Mouse (Mus musculus): ENCODE results near the gene Tmem79.
"Not testable (repeated sequence)": the region's sequence is repeated elsewhere in the genome, so short reads cannot be mapped to it uniquely, and the experiment has no call there.

The Tmem79 gene

DNA sequence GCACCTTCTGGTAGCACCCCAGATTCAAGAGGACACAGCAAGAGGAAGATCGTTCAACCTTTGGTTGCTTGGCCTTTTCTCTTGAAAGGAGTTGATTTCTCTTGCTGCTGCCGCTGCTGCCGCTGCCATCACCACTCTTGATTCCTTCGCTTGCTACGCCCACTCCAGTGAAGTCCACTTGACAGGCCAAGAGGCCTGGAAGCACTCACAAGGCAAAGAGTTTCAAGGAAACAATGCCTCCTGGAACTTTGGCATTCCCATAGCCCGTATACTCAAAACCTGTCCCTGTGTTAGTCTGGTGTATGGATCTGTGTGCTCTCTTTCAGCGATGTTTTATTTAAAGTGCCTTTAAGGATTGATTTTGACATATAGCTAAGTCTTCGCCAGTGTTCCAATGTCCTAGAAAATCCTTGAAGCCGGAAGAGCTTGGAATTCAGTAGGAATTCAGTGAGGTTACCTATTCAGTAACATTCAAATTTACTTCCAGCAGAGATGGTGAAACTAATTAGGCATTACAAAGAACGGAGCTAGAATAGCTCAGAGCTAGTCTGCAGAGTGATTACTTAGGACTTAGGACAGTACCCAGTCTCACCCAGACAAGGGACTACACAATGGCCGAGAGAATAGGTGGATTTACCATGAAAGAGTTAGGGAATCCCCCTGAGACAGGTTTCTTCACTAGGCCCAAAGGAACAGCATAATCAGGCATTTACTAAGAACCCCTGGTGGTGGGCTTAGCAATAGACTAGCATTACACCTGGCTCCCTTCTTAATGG lies 54.6 kb downstream of the Tmem79 start:
- DNase-seq: not testable (repeated sequence)

DNA sequence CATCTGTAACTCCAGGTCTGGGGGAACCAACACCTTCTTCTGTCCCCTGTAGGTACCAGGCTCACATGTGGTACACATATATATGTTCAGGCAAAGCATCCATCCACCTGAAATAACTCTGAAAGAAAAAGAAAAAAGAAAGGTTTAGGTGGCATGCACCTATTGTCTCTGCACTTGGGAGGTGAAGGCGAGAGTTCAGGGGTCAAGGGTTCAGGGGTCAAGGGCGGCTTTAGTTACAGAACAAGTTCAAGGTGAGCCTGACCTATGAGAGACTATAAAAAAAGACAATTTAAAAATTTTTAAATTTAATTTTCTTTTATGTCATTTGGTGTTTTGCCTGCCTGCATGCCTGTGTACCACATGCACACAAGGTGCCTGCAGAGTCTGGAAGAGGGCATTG lies 55.9 kb downstream of the Tmem79 start:
- DNase-seq: no peak

All from kidney, adult 8-10 months (tissue).